Mouse (Mus musculus) megakaryocyte progenitor cell, adult 5-6 weeks (primary cell): ENCODE results near the gene Dusp19. TPM values are rescaled to one million over a fixed set of nuclear protein-coding genes. Genes with fewer than 3 reads are reported as not detected.

Experiments
- ATAC-seq: replicated peaks from 2 replicates; pipeline ENCODE4 v1.8.0; 2016; ENCODE audit warnings: mild to moderate bottlenecking, moderate TSS enrichment, inconsistent platforms; ENCODE audit not compliant: poor library complexity
- total RNA-seq, 2 experiments: library from RNA; stranded (forward) in 1 of 2; stranded (reverse) in 1 of 2; fragments of 157-497, 149-512 nt in 1 of 2; fragments of 200-1000 nt in 1 of 2; gene quantifications; 2 replicates each; pipeline versions ENCODE4 v1.2.3 to v1.2.4; 2015 to 2017

Gene Dusp19
- total RNA-seq, 2 experiments from 2014 or later = 6.5 to 8.9 TPM

- ATAC-seq = no peak
Observed at GRCm38 (mm10) chr2:80632336-80633026, 15.6 kb downstream of the Dusp19 start.

- peak; percentile 98 for ATAC-seq
Observed at GRCm38 (mm10) chr2:80638364-80639241, 21.8 kb downstream of the Dusp19 start.

GRCm38 (mm10) chr2:80639398-80639797 lies 22.6 kb downstream of the Dusp19 start:
- no peak for ATAC-seq

GRCm38 (mm10) chr2:80639864-80640263 lies 23.0 kb downstream of the Dusp19 start:
- peak; percentile 15; the same call in 1 of the 2 replicates for ATAC-seq

GRCm38 (mm10) chr2:80661414-80661813 lies 44.6 kb downstream of the Dusp19 start:
- ATAC-seq = peak; percentile 76

- ATAC-seq = no peak
Observed at GRCm38 (mm10) chr2:80662682-80663081, 45.8 kb downstream of the Dusp19 start.

- no peak for ATAC-seq
Observed at GRCm38 (mm10) chr2:80667396-80667964, 50.6 kb downstream of the Dusp19 start.

GRCm38 (mm10) chr2:80669868-80670666 lies 53.2 kb downstream of the Dusp19 start:
- peak; percentile 78 for ATAC-seq

GRCm38 (mm10) chr2:80678803-80679202 lies 62.0 kb downstream of the Dusp19 start:
- no peak for ATAC-seq

Other genes starting within 250 kb of the Dusp19 start
- gene Frzb, start 169.4 kb upstream of the Dusp19 start, total RNA-seq (2015) = not detected in 2 replicates
- not detected in 2 replicates for gene Frzb, start 169.4 kb upstream of the Dusp19 start, total RNA-seq (2017)
- 1.4 and 5.8 TPM in 2 replicates for gene Nckap1, start 35.7 kb upstream of the Dusp19 start, total RNA-seq (2015)
- gene Nckap1, start 35.7 kb upstream of the Dusp19 start, total RNA-seq (2017) = 2.5 and 6.4 TPM in 2 replicates
- 44.5 and 52.2 TPM in 2 replicates for gene Nup35, start 191 bp downstream of the Dusp19 start, total RNA-seq (2015)
- 39.9 and 44.9 TPM in 2 replicates for gene Nup35, start 191 bp downstream of the Dusp19 start, total RNA-seq (2017)